Mouse (Mus musculus) urinary bladder, adult 2 months (tissue): ENCODE measurements around the gene Gga1. TPM values are rescaled to one million over a fixed set of nuclear protein-coding genes. Genes with fewer than 3 reads are reported as not detected.

Source experiments
- DNase-seq: peaks from one replicate; pipeline ENCODE4 v3.0.0; 2022; ENCODE audit warnings: low spot score
- polyA plus RNA-seq: library from polyadenylated mRNA; depleted of rRNA; stranded (reverse); fragments of >200 nt; gene quantifications from 2 replicates; pipeline ENCODE4 v1.2.3, GENCODE M21; 2012; rRNA removed

Gga1 gene
- polyA plus RNA-seq: 53.5 and 56.7 TPM in 2 replicates

- DNase-seq: peak; percentile 94
Observed at GRCm38 (mm10) chr15:78876991-78877809, at the start of gene Gga1. Gga1 (plus strand) TSS chr15:78877190.

- DNase-seq: no peak
Observed at GRCm38 (mm10) chr15:78828315-78828714, 48.7 kb upstream of the Gga1 start.

- no peak for DNase-seq
Observed at GRCm38 (mm10) chr15:78829636-78830035, 47.4 kb upstream of the Gga1 start.

GRCm38 (mm10) chr15:78830742-78831719 is 46.0 kb upstream of the Gga1 start:
- DNase-seq: no peak

- DNase-seq: no peak
Observed at GRCm38 (mm10) chr15:78831720-78832657, 45.0 kb upstream of the Gga1 start.

GRCm38 (mm10) chr15:78832701-78833123 is 44.3 kb upstream of the Gga1 start:
- DNase-seq: no peak

GRCm38 (mm10) chr15:78833582-78833981 is 43.4 kb upstream of the Gga1 start:
- DNase-seq: no peak

- DNase-seq: no peak
Observed at GRCm38 (mm10) chr15:78834233-78835005, 42.6 kb upstream of the Gga1 start.

GRCm38 (mm10) chr15:78835200-78836085 is 41.5 kb upstream of the Gga1 start:
- DNase-seq: no peak

- no peak for DNase-seq
Observed at GRCm38 (mm10) chr15:78836086-78836621, 40.8 kb upstream of the Gga1 start.

- no peak for DNase-seq
Observed at GRCm38 (mm10) chr15:78839744-78840143, 37.2 kb upstream of the Gga1 start.

GRCm38 (mm10) chr15:78840241-78840640 is 36.7 kb upstream of the Gga1 start:
- DNase-seq: no peak

GRCm38 (mm10) chr15:78840751-78841150 is 36.2 kb upstream of the Gga1 start:
- DNase-seq: no peak

GRCm38 (mm10) chr15:78841161-78841790 is 35.7 kb upstream of the Gga1 start:
- DNase-seq: no peak

- DNase-seq: peak; percentile 58
Observed at GRCm38 (mm10) chr15:78842371-78843163, 34.4 kb upstream of the Gga1 start, which contains the start of gene Cdc42ep1. Cdc42ep1 (plus strand) TSS chr15:78842624.

- DNase-seq: no peak
Observed at GRCm38 (mm10) chr15:78843581-78844469, 33.2 kb upstream of the Gga1 start.

- DNase-seq: no peak
Observed at GRCm38 (mm10) chr15:78844791-78845190, 32.2 kb upstream of the Gga1 start.
